Mouse (Mus musculus) CH12.LX (cell line): ENCODE results near the gene Gm527. TPM values are rescaled to one million over a fixed set of nuclear protein-coding genes. Genes with fewer than 3 reads are reported as not detected.

Experiments used
- DNase-seq: peaks from one replicate; pipeline ENCODE4 v3.0.0-alpha.2; 2013; ENCODE audit errors: extremely low read depth
- H3K27ac ChIP-seq: 2 replicates; pipeline ENCODE4 v1.5.1; 2012; ENCODE audit warnings: low read depth, mild to moderate bottlenecking, control low read depth, moderate library complexity; ENCODE audit not compliant: insufficient read depth
- H3K27me3 ChIP-seq: replicated peaks from 2 replicates; pipeline ENCODE3; 2012; ENCODE audit warnings: inconsistent platforms
- H3K36me3 ChIP-seq, 2 experiments: replicated peaks in 1 of 2; 2 replicates each; pipeline versions ENCODE3 to v1.6.1; 2012; ENCODE audit warnings: inconsistent platforms in 1 of 2, low read length in 1 of 2, mild to moderate bottlenecking in 1 of 2, mixed read lengths in 1 of 2, moderate library complexity in 1 of 2; ENCODE audit not compliant: control insufficient read depth in 1 of 2, insufficient read depth in 1 of 2
- H3K4me1 ChIP-seq, 2 experiments: 2 replicates each; pipeline ENCODE4 v1.6.1; 2012; ENCODE audit warnings: inconsistent platforms in 1 of 2, moderate library complexity in 1 of 2; ENCODE audit not compliant: insufficient read depth in 2 of 2, control insufficient read depth in 1 of 2
- H3K4me2 ChIP-seq: 2 replicates; pipeline ENCODE4 v1.6.1; 2012; ENCODE audit warnings: low read depth, mild to moderate bottlenecking, control low read depth; ENCODE audit not compliant: poor library complexity, insufficient read depth, severe bottlenecking
- H3K4me3 ChIP-seq, 3 experiments: fragments of 150-350 bp in 1 of 3; sonication (generic) in 1 of 3; replicated peaks in 1 of 3; 2 replicates each; pipeline versions ENCODE3 to v1.5.1; 2011 to 2012; ENCODE audit warnings: low read depth in 2 of 3, low read length in 2 of 3, mild to moderate bottlenecking in 2 of 3, moderate library complexity in 2 of 3, control low read depth in 1 of 3, improper control_type of control experiment in 1 of 3, inconsistent platforms in 1 of 3, mixed read lengths in 1 of 3; ENCODE audit not compliant: poor library complexity in 1 of 3
- H3K79me2 ChIP-seq: replicated peaks from 2 replicates; pipeline ENCODE4 v1.6.1; 2012; ENCODE audit warnings: mild to moderate bottlenecking, moderate library complexity; ENCODE audit not compliant: control insufficient read depth, poor library complexity, insufficient read depth, severe bottlenecking; ENCODE audit errors: extremely low read depth
- H3K9ac ChIP-seq: 2 replicates; pipeline ENCODE4 v1.6.1; 2012; ENCODE audit warnings: low read depth, mild to moderate bottlenecking, control low read depth, moderate library complexity; ENCODE audit not compliant: insufficient read depth
- H3K9me3 ChIP-seq: replicated peaks from 2 replicates; pipeline ENCODE3; 2012; ENCODE audit warnings: low read length, inconsistent platforms, mixed read lengths
- CHD1 ChIP-seq: IDR thresholded peaks from 2 replicates; pipeline ENCODE4 v1.6.1; 2012; ENCODE audit warnings: low read depth, low read length, improper control_type of control experiment, inconsistent platforms
- E2F4 ChIP-seq: IDR thresholded peaks from 2 replicates; pipeline ENCODE4 v1.6.1; 2011; ENCODE audit warnings: low read depth, low read length, improper control_type of control experiment; ENCODE audit not compliant: insufficient replicate concordance
- ELF1 ChIP-seq: IDR thresholded peaks from 2 replicates; pipeline ENCODE4 v1.6.1; 2014; ENCODE audit warnings: low read depth, mild to moderate bottlenecking, inconsistent platforms, low read length, improper control_type of control experiment
- EP300 ChIP-seq: IDR thresholded peaks from 2 replicates; pipeline ENCODE4 v1.6.1; 2011; ENCODE audit warnings: low read length, improper control_type of control experiment
- ETS1 ChIP-seq: conservative IDR thresholded peaks from 2 replicates; pipeline ENCODE4 v1.6.1; 2012; ENCODE audit warnings: low read depth, mild to moderate bottlenecking, inconsistent platforms, low read length, improper control_type of control experiment, moderate library complexity
- GABPA ChIP-seq: IDR thresholded peaks from 2 replicates; pipeline ENCODE4 v1.6.1; 2012; ENCODE audit warnings: low read depth, low read length, improper control_type of control experiment, inconsistent platforms; ENCODE audit not compliant: insufficient replicate concordance
- HCFC1 ChIP-seq: IDR thresholded peaks from 2 replicates; pipeline ENCODE4 v1.6.1; 2012; ENCODE audit warnings: low read depth, mild to moderate bottlenecking, inconsistent platforms, low read length, improper control_type of control experiment
- JUN ChIP-seq: IDR thresholded peaks from 2 replicates; pipeline ENCODE4 v1.6.1; 2011; ENCODE audit warnings: low read depth, mild to moderate bottlenecking, low read length, improper control_type of control experiment, moderate library complexity; ENCODE audit not compliant: insufficient read depth
- JUND ChIP-seq: conservative IDR thresholded peaks from 2 replicates; pipeline ENCODE4 v1.6.1; 2011; ENCODE audit warnings: low read depth, low read length, improper control_type of control experiment
- MAFK ChIP-seq: IDR thresholded peaks from 2 replicates; pipeline ENCODE4 v1.6.1; 2011; ENCODE audit warnings: low read length, improper control_type of control experiment; ENCODE audit not compliant: insufficient replicate concordance
- MAX ChIP-seq: IDR thresholded peaks from 2 replicates; pipeline ENCODE4 v1.6.1; 2011; ENCODE audit warnings: low read length, improper control_type of control experiment
- MYC ChIP-seq: IDR thresholded peaks from 2 replicates; pipeline ENCODE4 v1.6.1; 2011; ENCODE audit warnings: low read depth, mild to moderate bottlenecking, improper control_type of control experiment, low read length
- POLR2A ChIP-seq: IDR thresholded peaks from 2 replicates; pipeline ENCODE4 v1.6.1; 2011; ENCODE audit warnings: low read depth, mild to moderate bottlenecking, improper control_type of control experiment, low read length
- RAD21 ChIP-seq: IDR thresholded peaks from 2 replicates; pipeline ENCODE4 v1.6.1; 2011; ENCODE audit warnings: low read depth, mild to moderate bottlenecking, low read length, improper control_type of control experiment, moderate library complexity
- SMC3 ChIP-seq: IDR thresholded peaks from 2 replicates; pipeline ENCODE4 v1.6.1; 2011; ENCODE audit warnings: low read depth, low read length, improper control_type of control experiment
- TBP ChIP-seq: conservative IDR thresholded peaks from 2 replicates; pipeline ENCODE4 v1.6.1; 2011; ENCODE audit warnings: low read depth, low read length, improper control_type of control experiment
- UBTF ChIP-seq: IDR thresholded peaks from 2 replicates; pipeline ENCODE4 v1.6.1; 2012; ENCODE audit warnings: low read depth, mild to moderate bottlenecking, inconsistent platforms, low read length, improper control_type of control experiment, moderate library complexity
- USF2 ChIP-seq: conservative IDR thresholded peaks from 2 replicates; pipeline ENCODE4 v1.6.1; 2011; ENCODE audit warnings: low read depth, low read length, improper control_type of control experiment
- ZC3H11A ChIP-seq: IDR thresholded peaks from 2 replicates; pipeline ENCODE4 v1.6.1; 2012; ENCODE audit warnings: low read depth, mild to moderate bottlenecking, inconsistent platforms, low read length, improper control_type of control experiment
- ZKSCAN1 ChIP-seq: IDR thresholded peaks from 2 replicates; pipeline ENCODE4 v1.6.1; 2012; ENCODE audit warnings: low read depth, inconsistent platforms, low read length, improper control_type of control experiment, borderline replicate concordance
- ZMIZ1 ChIP-seq: IDR thresholded peaks from 2 replicates; pipeline ENCODE4 v1.6.1; 2012; ENCODE audit warnings: low read depth, mild to moderate bottlenecking, inconsistent platforms, low read length, improper control_type of control experiment
- dilution Hi-C: fragments of 300-500 bp; cut with MboI; formaldehyde crosslinking; loops from 2 replicates; pipeline ENCODE4 v1.14.3; 2020; ENCODE audit warnings: low sequenced_read_pairs; ENCODE audit not compliant: extremely low pct_unique_long_range_greater_than_20kb, extremely low pct_ligation_motif_present
- in situ Hi-C: fragments of 300-500 bp; cut with MboI; formaldehyde crosslinking; loops from 3 replicates; pipeline ENCODE4 v1.14.3; 2019; ENCODE audit warnings: low sequenced_read_pairs, low pct_ligation_motif_present, low pct_unique_long_range_greater_than_20kb, mixed read lengths
- polyA plus RNA-seq: library from polyadenylated mRNA; unstranded; fragments of >175 nt; gene quantifications from 2 replicates; pipeline ENCODE4 v1.2.1, GENCODE M21; 2012; ENCODE audit warnings: low read depth; ENCODE audit not compliant: insufficient read length
- total RNA-seq, 2 experiments: library from RNA; depleted of rRNA; stranded (reverse); fragments of 300-350 nt in 1 of 2; fragments of >200 nt in 1 of 2; gene quantifications; 2 replicates each; pipeline ENCODE4 v1.2.3; 2012 to 2014

Gm527 gene
- total and polyA plus RNA-seq, 3 experiments = 0.93 to 2.6 (median 1.7) TPM

DNA sequence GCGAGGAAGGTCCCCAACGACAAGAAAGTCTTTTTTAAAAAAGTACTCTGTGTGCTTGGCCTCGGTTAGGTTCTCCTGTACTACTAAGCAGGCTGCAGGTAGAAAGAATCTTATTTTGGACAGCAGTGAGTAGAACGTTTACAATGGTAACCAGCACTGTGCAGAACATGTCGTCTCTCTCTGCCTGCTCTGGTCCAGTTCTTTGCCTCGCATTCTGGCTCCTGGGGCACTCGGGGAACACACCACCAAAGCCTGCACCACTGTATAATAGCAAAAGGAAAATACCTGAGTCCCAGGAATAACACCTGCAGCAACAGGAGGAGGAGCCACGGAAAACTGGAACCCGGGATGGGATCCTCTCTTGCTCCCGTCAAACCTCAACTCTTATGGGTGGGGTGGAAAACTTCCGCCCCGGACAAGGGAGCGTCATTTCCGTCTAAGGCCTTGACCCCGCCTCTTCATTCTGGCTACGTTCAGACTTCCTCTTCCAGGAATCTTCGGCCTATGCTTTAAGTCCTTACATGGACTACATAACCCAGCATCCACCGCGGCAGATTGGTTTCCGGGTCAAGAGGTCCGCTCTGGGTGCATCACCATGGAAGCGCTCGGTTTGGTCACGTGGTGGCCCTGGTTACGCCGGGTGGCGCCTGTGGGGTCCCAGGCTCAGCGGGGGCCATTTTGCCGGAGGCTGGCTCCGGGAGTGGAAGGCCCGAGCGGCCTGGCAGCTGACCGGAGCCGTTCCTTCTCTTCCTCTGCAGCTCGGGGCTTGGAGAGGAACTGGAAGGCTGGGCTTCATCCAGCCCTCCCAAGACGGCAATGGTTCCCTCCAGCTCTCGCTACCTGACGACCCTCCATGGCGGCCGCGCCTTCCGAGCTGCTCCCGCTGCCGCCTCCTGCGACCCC is 47.7 kb downstream of the Gm527 start, which contains the start of the genes Klhl28 and Togaram1 (continued):
- TF ChIP-seq MYC (peak; percentile 78), POLR2A (peak; percentile 99), ZMIZ1 (peak; percentile 97), ZKSCAN1 (no peak), ELF1 (peak; percentile 99), CHD1 (no peak), SMC3 (no peak), TBP (peak; percentile 87), E2F4 (no peak; the same call in 1 of the 2 replicates), ETS1 (peak; percentile 47; the same call in 1 of the 2 replicates), EP300 (no peak), MAFK (no peak), USF2 (peak; percentile 98), HCFC1 (peak; percentile 98), JUND (0 out of 2 replicates have a peak, but pooled peaks have one; percentile 18), GABPA (peak; percentile 97; the same call in 1 of the 2 replicates), MAX (peak; percentile 99), JUN (no peak), ZC3H11A (no peak), RAD21 (no peak)
- TF ChIP-seq, all 38 proteins: peak for 25

DNA sequence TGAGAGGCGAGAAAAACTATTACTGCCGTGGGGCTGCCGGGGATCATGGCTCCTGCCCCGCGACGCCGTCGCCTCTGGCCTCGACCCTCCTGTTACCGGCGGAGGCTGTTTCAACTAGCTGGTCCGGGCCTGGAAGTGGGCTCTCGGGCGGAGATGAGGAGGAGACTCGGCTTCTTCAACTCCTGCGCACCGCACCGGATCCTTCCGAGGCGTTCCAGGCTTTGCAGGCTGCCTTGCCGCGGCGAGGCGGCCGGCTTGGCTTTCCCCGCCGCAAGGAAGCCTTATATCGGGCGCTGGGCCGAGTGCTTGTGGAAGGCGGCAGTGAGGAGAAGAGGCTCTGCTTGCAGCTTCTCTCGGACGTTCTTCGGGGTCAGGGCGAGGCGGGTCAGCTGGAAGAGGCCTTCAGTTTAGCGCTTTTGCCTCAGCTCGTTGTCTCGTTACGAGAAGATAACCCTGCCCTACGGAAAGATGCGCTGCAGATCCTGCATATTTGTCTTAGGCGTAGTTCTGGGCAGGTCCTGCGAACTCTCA is 48.5 kb downstream of the Gm527 start:
- in situ Hi-C loops = loop anchor here (10.0 to 25.0 kb wide), 2 partner anchors 99 to 196 kb away; partner anchors contain the start of gene Mis18bp1

More for the DNA sequence above, 48.5 kb downstream of the Gm527 start:
- DNase-seq = peak; percentile 43
- H3K9ac ChIP-seq = peak overlapping the region; percentile 80
- dilution Hi-C loops = no loop called here
- no peak for TF ChIP-seq JUN
- peak; percentile 93 for TF ChIP-seq UBTF
- peak; percentile 96; the same call in 1 of the 2 replicates for TF ChIP-seq CHD1
- TF ChIP-seq, all 38 proteins: peak for 2
- Histone ChIP-seq H3K27me3 (no peaks in the 10 kb centered on the region), H3K27ac (peak overlapping the region; percentile 26), H3K4me1 (peaks cover 0 to 26% of the 10 kb centered on the region in 2 experiments; a peak in 2 of 4 replicates), H3K79me2 (peaks cover 69% of the 10 kb centered on the region), H3K36me3 (peaks cover 0 to 13% of the 10 kb centered on the region in 2 experiments), H3K9me3 (no peaks in the 10 kb centered on the region), H3K4me3 (peak overlapping the region; percentile 79 to 92 (median 87)), H3K4me2 (peak overlapping the region; percentile 93)
